Mouse (Mus musculus): ENCODE data around the gene Svop.
A peak's percentile ranks its signal among the peaks of the same experiment; 100 is the strongest.

The Svop gene

DNA sequence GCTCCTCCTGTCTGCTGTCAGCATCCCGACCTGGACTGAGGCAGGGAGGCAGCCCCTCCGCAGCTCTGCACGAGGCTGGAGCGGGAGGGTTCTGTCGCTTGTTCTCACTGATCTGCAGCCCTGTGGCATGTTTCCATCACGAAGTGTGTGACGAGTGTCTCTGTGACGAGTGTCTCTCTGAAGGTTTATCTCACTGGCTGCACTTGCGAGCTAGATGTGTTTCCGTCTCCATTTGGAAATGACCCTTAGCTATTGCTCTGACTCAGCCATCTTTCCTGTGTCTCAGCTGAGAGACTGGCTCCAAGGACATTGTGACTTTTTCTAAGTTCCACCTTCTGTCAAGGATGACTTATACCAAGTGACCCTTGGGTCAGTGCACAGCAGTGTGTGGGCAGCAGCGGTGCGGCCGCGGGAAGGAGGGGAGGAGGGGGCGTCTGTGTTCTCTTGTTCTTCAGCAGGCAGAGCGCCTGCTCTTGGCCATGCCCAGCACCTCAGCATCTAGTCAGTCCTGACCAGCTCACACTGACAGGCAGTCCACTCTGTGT is 15.1 kb upstream of the Svop start:
- DNase-seq (ENCODE audit: low spot score in 2 of 2) = no peak

DNA sequence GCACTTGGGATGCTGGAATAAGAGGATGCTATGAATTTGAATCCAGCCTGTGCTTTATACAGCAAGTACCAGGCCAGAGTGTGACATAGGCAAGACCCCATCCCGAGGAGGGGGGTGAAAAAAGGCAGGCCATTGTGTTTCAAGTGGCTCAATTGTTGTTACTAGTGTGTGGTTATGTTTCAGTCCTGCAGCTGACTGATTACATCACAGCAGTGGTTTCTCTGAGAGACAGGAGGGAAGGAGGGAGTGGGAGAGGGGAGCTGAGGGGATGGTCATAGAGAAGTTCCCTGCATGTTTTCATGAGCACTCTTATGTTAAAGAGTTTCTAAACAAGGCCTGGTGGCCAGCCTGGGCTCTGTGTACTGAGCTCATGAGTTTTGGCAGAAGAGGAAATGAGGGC is 11.4 kb upstream of the Svop start:
- DNase-seq (ENCODE audit: low spot score in 2 of 2) = no peak

DNA sequence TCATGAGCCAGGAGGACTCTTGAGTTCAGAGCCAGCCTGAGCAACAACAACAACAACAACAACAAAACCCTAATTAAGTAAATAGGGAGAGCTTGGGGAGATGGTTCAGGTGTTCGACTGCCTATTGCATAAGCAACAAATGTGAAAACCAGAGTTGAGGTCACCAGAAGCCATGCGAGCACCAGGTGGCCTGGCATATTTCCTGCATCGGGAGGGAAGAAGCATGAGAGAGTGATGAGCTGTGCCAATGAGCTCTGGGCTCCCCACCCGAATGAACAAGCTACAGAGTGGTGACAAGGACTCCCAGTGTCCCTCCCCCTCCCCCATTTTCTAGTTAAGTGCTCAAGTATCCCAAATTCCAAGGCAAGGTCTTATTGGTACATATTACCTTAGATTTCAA is 10.5 kb upstream of the Svop start:
- no peak for DNase-seq (ENCODE audit: low spot score in 2 of 2)

DNA sequence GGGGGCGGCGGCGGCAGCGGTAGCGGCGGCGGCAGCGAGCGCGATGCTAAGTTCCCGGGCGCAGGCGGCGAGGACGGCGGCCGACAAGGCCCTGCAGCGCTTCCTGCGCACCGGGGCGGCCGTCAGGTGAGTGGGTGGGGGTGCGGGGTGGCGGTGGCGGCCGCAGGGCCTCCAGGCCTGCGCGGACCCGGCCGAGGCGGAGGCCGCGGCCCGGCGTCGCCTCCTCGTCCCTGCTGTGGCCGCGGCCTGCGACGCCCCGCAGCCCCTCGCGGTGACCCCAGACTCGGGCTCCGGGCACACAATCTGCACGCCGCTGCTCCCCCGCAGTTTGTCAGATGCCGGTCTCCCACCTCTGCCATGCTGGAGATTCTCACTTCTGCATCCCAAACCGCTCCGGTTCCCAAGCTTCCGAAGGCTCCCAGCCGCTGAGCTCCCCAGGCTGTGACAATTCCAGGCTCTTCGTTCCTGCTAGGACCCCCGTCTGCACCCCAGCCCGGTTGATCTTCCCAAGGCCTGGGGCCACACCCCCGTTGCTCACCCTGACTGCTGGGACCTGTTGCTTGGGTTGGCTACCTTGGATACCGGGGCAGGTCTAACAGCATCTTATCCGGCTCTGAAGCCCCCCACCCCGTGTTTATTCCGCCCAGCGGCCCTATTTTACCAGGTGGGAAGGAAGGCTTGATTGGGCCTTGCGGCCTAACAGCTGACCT is 9.2 kb upstream of the Svop start:
- DNase-seq (ENCODE audit: low spot score in 2 of 2) = peak; percentile 8 to 15

DNA sequence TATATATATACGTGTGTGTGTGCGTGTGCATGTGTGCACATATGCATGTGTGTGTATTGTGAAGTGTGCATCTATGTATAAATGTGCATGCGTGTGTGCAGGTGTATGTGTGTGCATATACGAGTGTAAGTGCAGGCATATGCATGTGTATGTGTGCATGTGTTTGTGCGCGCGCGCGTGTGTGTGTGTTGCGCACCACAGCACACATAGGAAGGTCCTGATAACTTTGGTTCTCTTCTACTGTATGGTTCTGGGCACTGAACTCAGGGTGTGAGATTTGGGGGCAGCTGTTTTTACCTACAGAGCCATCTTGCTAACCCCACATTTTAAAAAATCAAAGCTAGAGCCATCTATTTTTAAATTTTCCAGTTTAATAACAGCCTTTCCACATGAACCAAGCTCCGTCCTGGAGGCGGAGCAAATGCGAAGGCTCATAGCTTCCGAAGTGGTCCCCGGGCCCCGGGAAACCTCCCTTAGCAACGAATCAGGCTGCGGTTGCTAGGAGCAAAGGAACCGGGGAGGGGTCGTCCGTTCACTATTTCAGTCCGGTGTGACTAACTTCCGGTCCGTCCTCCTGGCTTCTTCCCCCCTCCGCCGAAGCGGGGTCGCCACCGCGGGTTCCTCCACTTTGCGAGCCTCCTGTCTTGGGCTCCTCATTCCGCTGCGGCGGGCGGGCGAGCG is 8.5 kb upstream of the Svop start:
- DNase-seq (ENCODE audit: low spot score in 2 of 2) = peak; percentile 84 to 93

DNA sequence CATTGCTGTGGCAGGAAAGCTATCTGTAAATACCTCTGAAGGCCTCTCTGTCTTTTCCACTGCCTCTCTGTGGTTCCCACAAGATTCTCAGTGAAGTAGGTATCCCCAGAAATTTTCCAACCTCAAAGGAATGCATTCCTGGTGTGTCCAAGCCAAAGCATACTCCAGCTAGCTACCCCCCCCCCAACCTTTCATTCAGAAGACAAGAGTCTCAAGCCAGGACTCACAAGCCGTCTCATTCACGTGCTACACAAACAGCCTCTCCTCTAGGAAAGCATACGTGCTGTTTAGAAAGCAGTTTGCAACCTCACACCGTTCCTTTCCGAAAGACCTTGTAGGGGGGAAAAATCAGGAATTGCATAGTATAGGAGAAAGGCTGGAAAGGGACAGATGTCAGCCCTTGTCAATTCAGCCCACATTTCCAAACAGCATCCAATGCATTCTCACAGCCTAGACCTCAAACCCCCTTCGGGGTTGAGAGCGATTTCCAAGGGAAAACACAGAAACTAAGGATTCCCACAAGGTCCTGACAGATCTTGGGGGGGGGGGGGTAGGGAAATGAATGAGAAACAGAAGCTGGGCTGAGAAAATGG is 853 bp downstream of the Svop start:
- no peak for DNase-seq (ENCODE audit: low spot score in 2 of 2)

DNA sequence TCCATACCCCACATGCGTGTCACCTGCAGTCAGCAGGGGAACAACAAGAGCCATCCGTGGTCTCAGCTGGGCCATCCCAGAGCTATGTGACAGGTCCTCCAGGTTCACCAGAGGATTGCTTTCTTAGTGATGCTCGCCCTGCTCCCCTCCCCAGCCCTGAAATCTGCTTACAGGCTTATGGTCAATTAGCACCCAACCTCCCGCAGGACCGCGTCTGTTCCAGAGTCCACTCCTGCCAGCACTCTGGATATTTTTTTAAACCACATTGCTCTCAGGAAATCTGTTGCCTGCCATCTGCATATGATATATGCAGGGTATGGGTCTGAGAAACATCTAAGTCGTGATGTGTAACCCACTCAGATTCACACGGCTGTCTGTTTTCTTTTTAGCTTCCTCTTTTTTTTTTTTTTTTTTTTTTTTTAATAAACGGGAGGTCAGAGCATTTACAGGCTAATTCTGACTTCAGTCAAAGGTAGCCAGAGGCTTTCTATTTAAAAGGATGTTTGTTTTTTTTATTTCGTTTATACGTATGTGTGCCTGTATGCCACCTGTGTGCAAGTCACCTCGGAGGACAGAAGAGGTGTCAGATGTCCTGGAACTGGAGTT is 3.4 kb downstream of the Svop start:
- DNase-seq (ENCODE audit: low spot score in 2 of 2) = no peak

DNA sequence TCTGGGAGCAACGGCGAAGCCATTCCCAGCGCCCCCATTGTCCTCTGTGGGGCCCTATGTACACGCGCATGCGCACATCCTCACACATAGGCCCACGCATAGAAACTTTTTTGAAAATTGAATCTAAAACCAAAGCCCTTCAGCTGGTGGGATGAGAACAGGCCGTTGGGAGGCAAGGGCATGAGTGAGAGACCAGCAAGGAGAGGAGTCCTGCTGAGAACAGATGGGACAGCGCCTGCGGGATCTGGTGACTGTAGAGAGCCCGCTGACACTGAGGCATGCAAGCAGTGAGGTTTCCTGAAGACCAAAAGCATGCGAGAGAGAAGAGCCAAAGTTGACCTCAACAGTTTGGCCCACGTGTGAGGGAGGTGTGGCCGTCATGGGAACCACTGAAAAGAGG is 5.9 kb downstream of the Svop start:
- DNase-seq (ENCODE audit: low spot score in 2 of 2) = no peak

DNA sequence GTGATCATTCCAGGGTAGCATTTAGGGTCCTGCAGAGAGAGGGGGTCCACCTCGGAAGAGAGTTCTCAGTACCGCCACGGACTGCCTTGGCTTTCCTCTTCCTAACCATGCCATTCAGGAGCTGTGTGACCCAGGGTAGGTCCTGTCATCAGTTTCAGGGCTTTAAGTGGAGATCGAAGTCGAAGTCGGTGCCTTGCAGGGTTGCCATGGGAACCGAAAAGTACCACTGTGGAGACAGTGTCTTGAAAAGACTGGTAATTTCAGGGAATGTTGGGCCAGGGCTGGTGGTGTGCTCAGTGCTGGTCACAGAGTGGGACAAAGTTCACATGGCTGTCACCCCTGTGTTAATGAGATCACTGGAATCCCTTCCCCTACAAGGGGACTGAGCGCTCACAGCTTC is 14.4 kb downstream of the Svop start:
- no peak for DNase-seq (ENCODE audit: low spot score in 2 of 2)

DNA sequence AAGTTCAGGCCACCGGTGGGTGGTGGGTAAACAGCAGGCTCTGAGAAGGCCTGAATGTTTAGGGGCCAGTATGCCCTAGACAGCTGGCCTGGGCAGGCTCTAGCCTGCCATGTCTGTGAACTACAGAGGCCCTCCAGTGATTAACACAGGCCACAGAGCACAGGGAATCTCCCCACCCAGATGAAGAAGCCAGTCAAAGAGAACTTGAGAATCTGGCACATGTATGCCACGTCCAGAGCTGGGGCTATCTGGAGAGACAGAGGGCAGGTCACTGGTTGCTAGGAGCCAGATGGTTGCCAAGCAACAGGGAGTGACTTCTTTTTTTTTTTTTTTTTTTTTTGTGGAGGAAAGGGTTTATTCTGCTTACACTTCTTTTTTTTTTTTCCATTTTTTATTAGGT is 19.1 kb downstream of the Svop start:
- DNase-seq (ENCODE audit: low spot score in 2 of 2) = no peak

DNA sequence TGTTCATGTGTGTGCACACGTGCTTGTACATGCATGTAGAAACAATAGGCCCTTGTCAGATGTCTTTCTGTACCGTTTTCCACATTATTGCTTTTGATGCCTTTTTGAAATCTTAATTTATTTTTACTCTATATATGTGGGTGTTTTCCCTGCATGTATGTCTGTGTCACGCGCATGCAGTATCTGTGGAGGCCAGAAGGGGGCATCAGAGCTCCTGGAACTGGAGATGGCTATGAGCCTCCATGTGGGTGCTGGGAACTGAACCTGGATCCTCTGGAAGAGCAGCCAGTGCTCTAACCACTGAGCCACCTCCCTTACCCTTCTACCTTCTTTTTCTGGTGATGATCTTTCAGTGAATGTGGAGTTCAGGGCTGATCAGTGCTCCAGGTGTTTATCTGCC is 20.5 kb downstream of the Svop start:
- DNase-seq (ENCODE audit: low spot score in 2 of 2) = no peak

DNA sequence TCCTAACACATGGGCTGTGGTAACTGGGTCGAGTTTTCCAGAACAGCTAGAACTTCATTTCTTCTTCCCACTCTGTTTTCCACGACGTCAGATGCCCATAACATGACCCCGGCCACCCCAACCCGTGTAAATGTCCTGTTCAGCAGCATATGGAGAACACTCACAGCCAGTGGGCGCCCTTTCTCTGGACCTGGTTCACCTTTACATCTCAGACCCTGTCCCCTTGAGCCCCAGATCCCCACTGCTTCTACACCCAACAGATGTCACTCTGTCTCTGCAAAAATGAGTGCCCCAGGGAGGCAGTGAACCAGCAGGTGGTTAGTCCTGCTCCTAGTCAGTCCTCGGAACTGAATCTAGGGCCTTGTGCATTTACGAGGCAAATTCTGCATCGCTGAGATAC is 23.4 kb downstream of the Svop start:
- no peak for DNase-seq (ENCODE audit: low spot score in 2 of 2)

DNA sequence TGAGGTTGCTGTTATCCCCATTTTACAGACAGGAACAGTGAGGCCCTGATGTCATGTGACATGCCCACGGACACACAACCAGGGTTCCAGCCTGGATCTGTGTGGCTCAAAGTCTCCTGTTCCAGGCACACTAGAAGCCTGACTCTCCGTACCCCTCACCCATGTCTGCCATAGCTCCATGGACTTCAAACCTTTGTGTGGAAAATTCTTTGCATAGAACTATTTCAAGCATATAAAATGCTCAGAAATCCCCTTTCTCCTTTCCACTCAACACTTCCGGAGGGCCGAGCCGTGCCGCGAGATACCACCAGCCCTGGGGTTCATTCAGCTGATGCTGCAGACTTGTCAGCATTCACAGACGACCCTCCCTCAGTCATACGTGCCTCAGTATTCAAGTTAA is 23.8 kb downstream of the Svop start:
- DNase-seq (ENCODE audit: low spot score in 2 of 2) = no peak

DNA sequence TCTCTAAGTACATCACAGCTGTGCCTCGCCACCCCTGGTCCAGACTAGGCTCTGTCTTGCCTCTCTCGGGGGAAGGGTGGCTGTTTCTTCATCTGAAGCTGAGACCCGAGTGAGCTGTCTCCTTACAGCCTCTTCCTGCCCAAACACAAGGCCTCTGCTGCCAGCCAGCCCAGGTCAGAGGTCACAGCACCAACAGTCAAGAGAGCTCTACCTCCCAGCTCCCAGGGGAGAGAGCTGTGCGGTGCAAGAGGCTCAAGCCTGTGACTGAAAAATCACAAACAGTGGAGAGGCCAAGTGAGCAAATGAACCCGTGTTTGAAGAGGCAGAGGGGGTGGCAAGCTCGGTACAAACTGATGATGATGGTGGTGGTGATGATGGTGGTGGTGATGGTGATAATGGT is 24.8 kb downstream of the Svop start:
- no peak for DNase-seq (ENCODE audit: low spot score in 2 of 2)

DNA sequence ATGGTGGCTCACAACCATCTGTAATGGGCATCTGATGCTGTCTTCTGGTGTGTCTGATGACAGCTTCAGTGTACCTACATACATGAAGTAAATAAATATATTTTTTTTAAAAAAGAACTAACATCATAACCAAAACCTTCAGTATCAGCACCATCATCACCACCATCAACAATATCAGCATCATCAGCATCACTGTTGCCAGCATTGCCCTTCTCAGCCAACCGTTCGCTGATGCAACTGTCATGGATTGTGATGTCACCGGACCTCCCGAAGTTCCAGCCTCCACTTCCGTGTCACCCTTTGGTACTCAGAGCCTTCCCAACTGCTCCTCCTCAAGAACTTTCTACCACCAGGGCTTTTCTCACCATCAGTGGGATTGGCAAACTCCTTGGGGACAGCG is 26.2 kb downstream of the Svop start, which contains the start of gene Usp30:
TSS of gene Usp30 (plus strand) at position 301 of the 400 bp plus-strand sequence.
- no peak for DNase-seq (ENCODE audit: low spot score in 2 of 2)

DNA sequence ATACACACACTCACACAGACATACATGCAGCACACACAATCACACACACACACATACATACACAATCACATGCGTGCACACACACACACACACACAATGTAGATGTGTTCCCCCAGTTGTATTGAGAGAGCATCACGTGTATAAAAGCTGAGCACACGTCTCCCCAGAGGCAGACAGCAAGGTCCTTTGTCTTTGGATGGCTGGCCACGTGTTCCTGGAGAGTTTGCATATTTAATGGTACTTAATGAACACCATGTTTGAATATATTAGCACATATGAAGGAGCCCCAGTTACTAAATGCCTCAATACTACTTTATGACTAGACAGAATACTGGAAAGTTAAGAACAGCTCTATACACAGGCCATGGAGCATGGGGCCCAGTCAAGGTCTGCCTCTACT is 27.4 kb downstream of the Svop start:
- DNase-seq (ENCODE audit: low spot score in 2 of 2) = no peak

DNA sequence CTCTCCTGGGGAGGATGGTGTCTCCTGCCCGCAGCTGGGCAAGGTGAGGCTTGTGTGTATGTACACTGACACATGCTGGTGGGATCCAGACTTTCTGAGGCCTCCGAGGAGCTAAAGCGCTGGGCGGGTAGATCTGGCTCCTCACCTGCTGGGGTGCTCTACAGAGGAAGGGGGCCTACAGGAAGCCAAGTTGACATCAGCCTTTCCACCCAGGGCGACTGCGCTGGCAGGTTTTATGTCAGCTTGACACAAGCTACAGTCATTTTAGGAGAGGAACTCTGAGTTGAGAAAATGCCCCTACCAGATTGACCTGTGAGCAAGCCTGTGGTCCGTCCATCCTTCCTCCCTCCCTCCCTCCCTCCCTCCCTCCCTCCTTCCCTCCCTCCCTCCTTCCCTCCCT is 29.7 kb downstream of the Svop start:
- no peak for DNase-seq (ENCODE audit: low spot score in 2 of 2)

DNA sequence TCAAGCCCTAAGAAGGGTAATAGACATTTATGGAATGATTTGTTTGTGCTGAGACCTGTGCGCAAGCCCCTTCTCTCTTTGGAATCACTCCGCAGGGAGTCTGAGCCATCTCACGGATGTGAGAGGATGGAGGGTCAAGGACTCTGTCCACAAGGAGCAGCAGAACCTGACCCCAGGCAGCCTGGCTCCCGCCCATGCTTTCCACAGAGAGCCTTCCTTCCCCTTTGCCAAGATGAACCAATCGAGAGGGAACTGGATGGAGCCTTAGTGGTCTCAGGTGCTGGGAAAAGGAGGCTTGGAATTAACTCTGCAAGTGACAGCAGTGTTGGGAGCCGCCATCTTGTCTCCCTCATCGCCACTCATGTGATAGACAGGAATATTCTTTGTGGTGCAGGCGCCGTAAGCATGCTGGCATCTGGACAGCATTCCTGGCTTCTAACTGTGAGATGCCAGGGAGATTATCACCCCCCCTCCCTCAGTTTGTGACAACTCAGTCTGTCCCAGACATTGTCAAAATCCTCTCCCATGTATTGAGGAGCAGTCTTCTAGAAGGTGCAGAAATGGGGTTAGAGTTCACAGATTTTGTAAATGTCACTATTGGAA is 34.1 kb downstream of the Svop start:
- no peak for DNase-seq (ENCODE audit: low spot score in 2 of 2)

DNA sequence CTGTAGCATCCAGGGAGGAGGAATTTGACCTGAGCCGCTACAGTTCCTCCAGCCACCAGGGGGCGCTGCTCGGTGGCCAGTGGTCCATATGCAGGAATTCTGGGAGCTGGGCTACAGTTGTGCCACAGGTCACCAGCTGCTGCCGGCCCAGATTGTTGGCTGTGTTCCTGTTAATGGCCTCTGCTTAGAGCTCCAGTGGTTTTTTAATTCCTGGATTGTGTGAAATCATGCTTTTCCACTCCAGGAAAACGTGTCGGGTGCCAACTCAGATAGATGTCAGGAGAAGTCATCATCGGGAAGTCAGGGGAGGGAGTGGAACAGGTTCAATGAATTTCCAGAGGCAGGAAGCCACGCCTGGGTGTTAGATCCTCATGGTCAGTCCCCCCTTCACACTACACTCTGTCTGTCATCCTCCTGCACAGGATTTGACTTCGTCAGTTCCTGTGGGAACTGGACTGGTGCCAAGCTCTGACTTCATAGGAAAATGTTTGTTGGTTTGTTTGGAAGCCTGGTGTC is 39.1 kb downstream of the Svop start:
- peak in 1 of 2 experiments; percentile 41 for DNase-seq (ENCODE audit: low spot score in 2 of 2)

DNA sequence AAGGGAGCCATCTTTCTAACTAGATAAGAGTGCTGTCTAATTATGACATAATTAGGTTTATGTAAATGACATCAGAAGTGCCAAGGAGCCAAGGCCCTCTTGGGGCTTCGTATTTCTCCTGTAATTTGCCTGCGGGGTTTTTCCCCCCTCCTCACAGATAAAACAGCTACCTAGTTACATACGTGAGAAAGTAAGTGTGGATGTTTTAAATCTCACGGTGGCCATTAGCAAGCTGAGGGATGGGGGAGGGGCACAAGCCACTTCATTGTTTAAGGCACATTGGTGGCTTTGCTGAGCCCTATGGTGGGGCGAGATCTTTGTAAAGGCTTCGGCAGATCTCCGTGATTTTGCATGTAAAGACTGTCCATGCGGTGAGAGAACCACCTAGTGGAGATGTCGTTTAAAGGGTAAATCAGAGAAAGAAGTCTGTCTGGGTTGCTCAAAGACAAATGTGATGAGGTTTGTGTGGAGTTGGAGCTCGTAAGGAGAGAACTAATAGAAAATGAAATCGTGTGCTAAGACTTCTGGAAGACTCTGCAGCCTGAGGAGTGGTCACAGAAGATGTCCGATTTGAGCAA is 42.5 kb downstream of the Svop start:
- no peak for DNase-seq (ENCODE audit: low spot score in 2 of 2)

DNA sequence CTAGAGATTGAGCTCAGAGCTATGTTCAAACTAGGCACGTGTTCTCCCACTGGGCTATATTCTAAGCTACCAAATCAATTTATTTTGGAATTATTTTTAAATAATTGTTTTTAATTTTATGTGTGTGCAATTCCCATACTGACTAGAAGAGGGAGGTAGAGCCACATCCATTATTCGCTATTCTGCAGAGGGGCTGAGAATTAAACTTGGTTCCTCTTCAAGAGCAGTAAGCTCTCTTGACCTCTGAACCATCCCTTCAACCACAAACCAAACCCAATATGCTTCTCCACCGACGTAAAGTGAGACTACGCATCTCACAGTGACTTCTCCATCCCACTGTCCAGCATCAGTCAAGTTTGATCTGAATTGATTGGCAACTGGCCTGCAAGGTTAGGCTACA is 44.2 kb downstream of the Svop start:
- DNase-seq (ENCODE audit: low spot score in 2 of 2) = no peak

DNA sequence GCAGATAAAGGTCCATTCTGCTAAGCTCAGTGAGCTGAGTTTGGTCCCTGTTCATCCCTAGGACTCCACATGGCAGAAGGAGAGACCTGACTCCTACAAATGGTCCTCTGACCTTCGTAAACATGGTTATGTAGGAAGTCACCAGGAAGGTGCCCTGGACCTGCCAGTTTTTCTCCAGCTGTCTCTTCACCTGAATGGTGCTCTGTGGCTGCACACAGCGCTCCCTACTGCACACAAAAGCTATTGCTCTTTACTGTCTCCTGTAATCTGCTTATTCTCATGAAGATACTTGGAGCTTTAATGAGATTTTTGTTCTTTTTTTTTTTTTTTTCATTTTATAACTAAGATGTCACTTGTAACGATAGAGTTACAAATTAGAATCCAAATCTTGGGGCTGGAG is 44.8 kb downstream of the Svop start:
- DNase-seq (ENCODE audit: low spot score in 2 of 2) = no peak

Measured in thymus, postnatal 10 days (tissue).